Mouse (Mus musculus) midbrain, postnatal 0 days (tissue): ENCODE measurements around the gene Cept1. TPM values are rescaled to one million over a fixed set of nuclear protein-coding genes. Genes with fewer than 3 reads are reported as not detected.

ENCODE experiments used
- ATAC-seq: fragments of 200-750 bp; cut with Nextera tagmentation; 2 replicates; pipeline ENCODE4 v1.8.0; 2017; ENCODE audit warnings: moderate number of reproducible peaks, mild to moderate bottlenecking, moderate TSS enrichment, moderate library complexity; ENCODE audit not compliant: low FRiP score
- DNase-seq: peaks from one replicate; pipeline ENCODE4 v3.0.0-alpha.2; 2015; ENCODE audit warnings: low spot score
- H3K27ac ChIP-seq: fragments of 300-500 bp; sonication (generic); 2 replicates; pipeline ENCODE4 v1.5.1; 2014; ENCODE audit warnings: low read depth, mild to moderate bottlenecking, low read length, mixed read lengths
- H3K27me3 ChIP-seq: fragments of 300-500 bp; sonication (generic); 2 replicates; pipeline ENCODE4 v1.6.1; 2014; ENCODE audit warnings: low read length, control low read depth, mixed read lengths; ENCODE audit not compliant: insufficient read depth
- H3K36me3 ChIP-seq: fragments of 300-500 bp; sonication (generic); 2 replicates; pipeline ENCODE4 v1.6.1; 2014; ENCODE audit warnings: low read length, control low read depth, mixed read lengths; ENCODE audit not compliant: insufficient read depth
- H3K4me1 ChIP-seq: fragments of 300-500 bp; sonication (generic); 2 replicates; pipeline ENCODE4 v1.6.1; 2014; ENCODE audit warnings: mild to moderate bottlenecking, control low read depth, antibody characterized with exemption, low read length, mixed read lengths; ENCODE audit not compliant: insufficient read depth
- H3K4me2 ChIP-seq: fragments of 300-500 bp; sonication (generic); 2 replicates; pipeline ENCODE4 v1.6.1; 2014; ENCODE audit warnings: low read depth, mild to moderate bottlenecking, low read length, mixed read lengths; ENCODE audit not compliant: poor library complexity, severe bottlenecking
- H3K4me3 ChIP-seq: fragments of 300-500 bp; sonication (generic); 2 replicates; pipeline ENCODE4 v1.5.1; 2014; ENCODE audit warnings: low read depth, mild to moderate bottlenecking, low read length, moderate library complexity
- H3K9ac ChIP-seq: fragments of 300-500 bp; sonication (generic); replicated peaks from 2 replicates; pipeline ENCODE4 v1.6.1; 2014; ENCODE audit warnings: mild to moderate bottlenecking, low read length, moderate library complexity, mixed read lengths; ENCODE audit not compliant: poor library complexity, severe bottlenecking
- H3K9me3 ChIP-seq: fragments of 300-500 bp; sonication (generic); 2 replicates; pipeline ENCODE4 v1.6.1; 2016; ENCODE audit warnings: low read length, control low read depth
- CTCF ChIP-seq: IDR thresholded peaks from 2 replicates; pipeline ENCODE4 v1.5.1; 2016; ENCODE audit warnings: antibody characterized with exemption, mild to moderate bottlenecking
- WGBS: fragments of 180-500 bp; shearing (Covaris S2); extraction: QIAGEN DNeasy Blood & Tissue Kit; methylation state at CpG from one replicate; pipeline ENCODE4 v1.1.7; 2014; 5-methylcytosine and 5-hydroxymethylcytosine counted together
- polyA plus RNA-seq: library from polyadenylated mRNA; unstranded; fragments of >200 nt; fragmentation: Nextera tagmentation; extraction: Ambion mirVana; gene quantifications from 2 replicates; pipeline ENCODE4 v1.2.1, GENCODE M21; 2015
- total RNA-seq: library from RNA; depleted of rRNA; stranded (reverse); fragments of >200 nt; gene quantifications from 2 replicates; pipeline ENCODE4 v1.2.3, GENCODE M21; 2014

The Cept1 gene
- total and polyA plus RNA-seq, 2 experiments from 2014 or later, result 36.6 to 57.5 TPM

GRCm38 (mm10) chr3:106483297-106483696, 64.3 kb downstream of the Cept1 start:
- Histone ChIP-seq H3K36me3 (no peaks in the 10 kb centered on the region), H3K9me3 (no peaks in the 10 kb centered on the region), H3K4me2 (no peak overlapping the region), H3K4me1 (peaks cover 4% of the 10 kb centered on the region; the same call in 1 of the 2 replicates), H3K9ac (no peak overlapping the region), H3K27ac (no peak overlapping the region), H3K27me3 (no peaks in the 10 kb centered on the region), H3K4me3 (no peak overlapping the region)
- ATAC-seq, result no peak
- 82% methylated on average over 7 of the region's 7 CpGs for WGBS
- TF ChIP-seq CTCF, result no peak
- no peak for DNase-seq

DNA sequence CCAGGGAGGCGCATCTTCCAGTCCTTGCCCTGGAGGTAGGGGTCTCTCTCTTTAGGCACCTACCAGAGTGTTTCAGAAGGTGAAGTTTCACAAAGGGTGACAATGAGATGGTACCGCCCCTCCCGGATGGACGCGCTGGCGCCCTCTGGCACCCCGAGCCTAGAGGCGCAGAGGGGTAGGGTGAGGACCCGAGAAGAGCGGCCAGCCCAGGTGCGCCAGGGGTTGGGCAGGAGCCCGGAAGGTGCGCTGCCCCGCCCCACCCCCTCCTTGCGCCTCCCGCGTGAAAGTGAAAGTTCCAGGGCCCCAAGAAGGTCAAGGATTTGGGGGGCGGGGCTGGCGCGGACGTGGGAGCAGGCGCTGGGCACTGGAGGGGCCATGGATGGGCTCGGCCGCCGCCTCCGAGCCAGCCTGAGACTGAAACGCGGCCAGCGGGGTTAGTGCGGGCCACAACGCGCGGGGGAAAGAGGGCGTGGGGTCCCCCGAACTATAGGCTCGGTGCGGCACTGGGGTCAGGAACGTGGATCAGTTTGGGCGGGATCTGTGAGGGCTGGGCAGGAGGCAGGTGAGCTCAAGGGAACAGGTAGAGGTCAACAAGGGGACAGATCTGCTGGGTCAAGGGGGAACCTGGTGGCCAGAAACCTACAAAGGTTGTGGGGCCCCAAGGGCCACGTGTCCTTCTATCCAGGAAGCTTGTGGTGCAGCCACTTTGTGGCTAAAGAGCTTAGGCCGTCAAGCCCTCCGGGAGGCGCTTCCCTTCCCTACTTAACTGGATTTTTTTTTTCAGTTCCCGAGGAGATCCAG, 65.1 kb downstream of the Cept1 start, which contains the start of gene Dennd2d:
Gene Dennd2d, plus strand, starts transcription at position 125 of the 801 bp plus-strand sequence.
- Histone ChIP-seq H3K27ac (no peak within 1 kb of the TSS), H3K36me3 (no peaks in the 10 kb centered on the region), H3K9me3 (no peaks in the 10 kb centered on the region), H3K27me3 (no peaks in the 10 kb centered on the region), H3K4me2 (peak within 1 kb of the TSS; percentile 99), H3K9ac (peak within 1 kb of the TSS; percentile 46), H3K4me1 (peaks cover 4% of the 10 kb centered on the region; the same call in 1 of the 2 replicates), H3K4me3 (peak within 1 kb of the TSS; percentile 64)
- no peak for TF ChIP-seq CTCF
- 2% methylated on average over 44 of the region's 44 CpGs for WGBS
- no peak for DNase-seq
- ATAC-seq, result peak; percentile 43

- Histone ChIP-seq H3K4me1 (no peaks in the 10 kb centered on the region), H3K36me3 (no peaks in the 10 kb centered on the region), H3K27ac (no peak overlapping the region), H3K4me3 (no peak overlapping the region), H3K9me3 (no peaks in the 10 kb centered on the region), H3K27me3 (no peaks in the 10 kb centered on the region), H3K4me2 (no peak overlapping the region), H3K9ac (no peak overlapping the region)
- WGBS, result 82% methylated on average over 1 of the region's 1 CpGs
- TF ChIP-seq CTCF, result no peak
- DNase-seq, result no peak
- ATAC-seq, result no peak
Measured at GRCm38 (mm10) chr3:106476863-106477262, 70.7 kb downstream of the Cept1 start.

DNA sequence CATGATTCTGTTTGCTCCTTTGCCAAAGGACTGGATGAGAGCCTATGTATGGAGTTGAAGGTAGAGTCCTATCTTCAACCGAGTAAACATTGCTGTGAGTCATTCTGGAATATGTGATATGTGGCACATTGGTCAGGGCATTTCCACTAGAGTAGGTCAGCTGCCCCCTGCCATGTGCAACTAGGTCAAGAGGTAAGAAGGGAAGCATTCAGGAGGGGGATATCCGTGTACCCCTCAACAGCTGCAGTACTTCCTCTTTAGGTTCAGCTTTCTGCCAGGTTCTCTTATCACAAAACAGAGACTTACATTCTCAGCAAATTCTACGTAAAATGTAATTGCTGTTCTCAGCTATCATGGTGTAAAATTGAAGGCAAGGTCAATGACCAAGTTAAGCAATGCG, 73.4 kb downstream of the Cept1 start:
- no peaks in the 10 kb centered on the region for H3K27me3 ChIP-seq
- H3K9me3 ChIP-seq, result no peaks in the 10 kb centered on the region
- no peak overlapping the region for H3K27ac ChIP-seq
- H3K36me3 ChIP-seq, result no peaks in the 10 kb centered on the region
- no peak for ATAC-seq
- H3K4me2 ChIP-seq, result no peak overlapping the region
- no peak for TF ChIP-seq CTCF
- H3K9ac ChIP-seq, result no peak overlapping the region
- 88% methylated on average over 4 of the region's 4 CpGs for WGBS
- no peak for DNase-seq
- no peaks in the 10 kb centered on the region for H3K4me1 ChIP-seq
- H3K4me3 ChIP-seq, result no peak overlapping the region

- DNase-seq (no peak), ATAC-seq (no peak)
- Histone ChIP-seq H3K9me3 (no peaks in the 10 kb centered on the region), H3K4me2 (no peak overlapping the region), H3K9ac (no peak overlapping the region), H3K4me1 (no peaks in the 10 kb centered on the region), H3K4me3 (no peak overlapping the region), H3K36me3 (no peaks in the 10 kb centered on the region), H3K27ac (no peak overlapping the region), H3K27me3 (no peaks in the 10 kb centered on the region)
- TF ChIP-seq CTCF, result no peak
- WGBS, result 81% methylated on average over 1 of the region's 1 CpGs
Measured at GRCm38 (mm10) chr3:106464750-106465149, 82.9 kb downstream of the Cept1 start.

DNA sequence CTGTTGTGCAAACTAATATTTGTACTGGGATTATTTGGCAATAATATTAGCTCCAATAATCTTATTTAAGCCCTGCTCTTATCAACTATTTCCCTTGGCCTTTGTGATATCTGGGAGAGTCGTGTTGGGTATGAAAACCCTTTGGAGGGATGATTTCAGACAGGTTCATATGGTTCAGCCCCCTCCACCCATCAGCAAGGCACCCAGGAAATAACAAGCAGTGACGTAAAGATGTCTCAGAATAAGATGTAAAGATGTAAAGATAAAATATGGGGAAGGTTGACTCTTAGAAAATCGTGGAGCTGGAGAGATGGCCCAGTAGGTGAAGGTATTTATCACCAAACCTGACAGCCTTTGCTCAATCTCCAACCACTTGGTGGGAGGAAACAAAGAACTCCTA, 85.1 kb downstream of the Cept1 start:
- H3K27ac ChIP-seq, result no peak overlapping the region
- H3K4me2 ChIP-seq, result no peak overlapping the region
- no peaks in the 10 kb centered on the region for H3K9me3 ChIP-seq
- no peak for TF ChIP-seq CTCF
- DNase-seq, result no peak
- no peak overlapping the region for H3K4me3 ChIP-seq
- H3K27me3 ChIP-seq, result no peaks in the 10 kb centered on the region
- H3K36me3 ChIP-seq, result no peaks in the 10 kb centered on the region
- 64% methylated on average over 3 of the region's 3 CpGs for WGBS
- H3K4me1 ChIP-seq, result no peaks in the 10 kb centered on the region
- no peak for ATAC-seq
- H3K9ac ChIP-seq, result no peak overlapping the region
